Mouse (Mus musculus) heart, postnatal 25 days (tissue): Measurements from ENCODE around the gene Mfsd4b1. TPM values are rescaled to one million over a fixed set of nuclear protein-coding genes. Genes with fewer than 3 reads are reported as not detected.
A peak's percentile ranks its signal among the peaks of the same experiment; 100 is the strongest.

Experiments used
- DNase-seq: peaks from one replicate; pipeline ENCODE4 v3.0.0; 2022; ENCODE audit warnings: low spot score
- intact Hi-C: fragments of 180-260 bp; cut with DNase I; formaldehyde crosslinking; loops from one replicate; pipeline ENCODE4 v1.15.1; 2025
- total RNA-seq, 2 experiments: library from RNA; stranded (reverse); gene quantifications; 2 replicates each; pipeline ENCODE4 v1.2.3; 2021

Mfsd4b1 gene
- 1 to 10 TPM; 3.7 to 4.1 TPM for total RNA-seq

- peak; percentile 72 for DNase-seq
- intact Hi-C loops = no loop called here
These were observed at the start of gene Mfsd4b1 for GRCm38 (mm10) chr10:40024554-40025428. Gene Mfsd4b1 (minus strand): TSS chr10:40025268.

GRCm38 (mm10) chr10:40073608-40074007 lies 48.5 kb upstream of the Mfsd4b1 start:
- intact Hi-C loops = no loop called here
- no peak for DNase-seq

GRCm38 (mm10) chr10:40070684-40071083 lies 45.6 kb upstream of the Mfsd4b1 start:
- intact Hi-C loops = no loop called here
- DNase-seq = no peak

- peak; percentile 39 for DNase-seq
- intact Hi-C loops = loop anchor here (5.0 kb wide), 1 partner anchor 73 kb away; the partner anchor contains the start of gene Slc16a10
These were observed 44.2 kb upstream of the Mfsd4b1 start for GRCm38 (mm10) chr10:40069270-40069669.

GRCm38 (mm10) chr10:40068595-40068994 lies 43.5 kb upstream of the Mfsd4b1 start:
- DNase-seq = no peak
- intact Hi-C loops = loop anchor here (5.0 kb wide), 1 partner anchor 74 kb away; the partner anchor contains the start of gene Slc16a10

GRCm38 (mm10) chr10:40067529-40067928 lies 42.5 kb upstream of the Mfsd4b1 start:
- intact Hi-C loops = loop anchor here (5.0 kb wide), 1 partner anchor 75 kb away; the partner anchor contains the start of gene Slc16a10

GRCm38 (mm10) chr10:40067071-40067470 lies 42.0 kb upstream of the Mfsd4b1 start:
- DNase-seq = no peak
- intact Hi-C loops = loop anchor here (5.0 kb wide), 1 partner anchor 75 kb away; the partner anchor contains the start of gene Slc16a10

More at GRCm38 (mm10) chr10:40067529-40067928, 42.5 kb upstream of the Mfsd4b1 start:
- no peak for DNase-seq

- DNase-seq = no peak
- intact Hi-C loops = loop anchor here (5.0 kb wide), 1 partner anchor 77 kb away; the partner anchor contains the start of gene Slc16a10
These were observed 40.3 kb upstream of the Mfsd4b1 start for GRCm38 (mm10) chr10:40065357-40065756.

GRCm38 (mm10) chr10:40063291-40063890 lies 38.3 kb upstream of the Mfsd4b1 start:
- no peak for DNase-seq
- intact Hi-C loops = no loop called here

- intact Hi-C loops = no loop called here
- DNase-seq = no peak
These were observed 37.7 kb upstream of the Mfsd4b1 start for GRCm38 (mm10) chr10:40062812-40063211.

- no peak for DNase-seq
These were observed 36.9 kb upstream of the Mfsd4b1 start for GRCm38 (mm10) chr10:40061926-40062325.

GRCm38 (mm10) chr10:40058786-40059120 lies 33.7 kb upstream of the Mfsd4b1 start:
- intact Hi-C loops = no loop called here
- no peak for DNase-seq

More at GRCm38 (mm10) chr10:40061926-40062325, 36.9 kb upstream of the Mfsd4b1 start:
- intact Hi-C loops = no loop called here

- no peak for DNase-seq
- intact Hi-C loops = no loop called here
These were observed 33.2 kb upstream of the Mfsd4b1 start for GRCm38 (mm10) chr10:40058062-40058785.

- intact Hi-C loops = no loop called here
- no peak for DNase-seq
These were observed 32.5 kb upstream of the Mfsd4b1 start for GRCm38 (mm10) chr10:40057615-40058014.

- no peak for DNase-seq
- intact Hi-C loops = loop anchor here (1.0 kb wide), 1 partner anchor 158 kb away; no protein-coding TSS in a partner anchor
These were observed 29.4 kb upstream of the Mfsd4b1 start for GRCm38 (mm10) chr10:40054455-40054854.

- intact Hi-C loops = loop anchor here (1.0 kb wide), 1 partner anchor 158 kb away; no protein-coding TSS in a partner anchor
- DNase-seq = no peak
These were observed 28.8 kb upstream of the Mfsd4b1 start for GRCm38 (mm10) chr10:40053896-40054295.

- intact Hi-C loops = no loop called here
- DNase-seq = no peak
These were observed 28.3 kb upstream of the Mfsd4b1 start for GRCm38 (mm10) chr10:40053257-40053895.

- intact Hi-C loops = no loop called here
- no peak for DNase-seq
These were observed 26.9 kb upstream of the Mfsd4b1 start for GRCm38 (mm10) chr10:40051997-40052396.

- intact Hi-C loops = no loop called here
These were observed 25.7 kb upstream of the Mfsd4b1 start for GRCm38 (mm10) chr10:40050763-40051162.

GRCm38 (mm10) chr10:40041339-40041738 lies 16.3 kb upstream of the Mfsd4b1 start:
- intact Hi-C loops = no loop called here
- DNase-seq = no peak

More at GRCm38 (mm10) chr10:40050763-40051162, 25.7 kb upstream of the Mfsd4b1 start:
- no peak for DNase-seq
